Mouse (Mus musculus): Measurements from ENCODE around the gene Dcaf8. TPM values are rescaled to one million over a fixed set of nuclear protein-coding genes. Genes with fewer than 3 reads are reported as not detected.

The Dcaf8 gene
- polyA plus RNA-seq, 1 experiment from 2014 or later, result 48.3 TPM

DNA sequence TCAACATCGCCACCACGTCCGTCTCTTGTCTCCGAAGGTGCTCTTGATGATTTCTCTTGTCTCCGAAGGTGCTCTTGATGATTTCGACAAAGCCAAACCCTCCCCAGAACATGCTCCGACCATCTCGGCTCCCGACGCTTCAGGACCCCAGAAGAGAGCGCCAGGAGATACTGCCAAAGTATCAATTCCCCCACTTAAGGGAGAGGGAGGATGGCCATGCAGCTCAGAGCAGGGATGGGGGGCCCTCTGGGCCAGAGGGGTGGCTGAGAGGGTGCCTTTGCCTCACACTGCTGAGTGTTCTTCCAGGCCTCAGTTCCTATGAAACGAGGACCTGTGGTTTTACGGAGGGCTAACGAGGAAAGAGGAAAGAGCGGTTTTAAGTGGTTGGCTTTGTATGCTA, 19.3 kb upstream of the Dcaf8 start:
- Histone ChIP-seq H3K27me3 (ENCODE audit: insufficient read depth, low read length) (no peaks in the 10 kb centered on the region), H3K4me2 (ENCODE audit: low read depth, low read length) (no peak overlapping the region), H3K36me3 (replicated peaks; ENCODE audit: insufficient read depth, low read length) (peaks cover 45% of the 10 kb centered on the region), H3K9ac (replicated peaks) (no peak overlapping the region), H3K4me3 (ENCODE audit: low read depth, low read length) (no peak overlapping the region), H3K4me1 (ENCODE audit: insufficient read depth) (peaks cover 8% of the 10 kb centered on the region), H3K9me3 (ENCODE audit: low read length) (no peaks in the 10 kb centered on the region), H3K27ac (ENCODE audit: low read depth) (0 out of 2 replicates have a peak overlapping the region, but pooled peaks have one; percentile 92)
- no peak for TF ChIP-seq EP300 (IDR thresholded peaks at IDR 0.05; ENCODE audit: low read depth)
- TF ChIP-seq CTCF (IDR thresholded peaks at IDR 0.05; ENCODE audit: low read depth), result no peak
- no peak for ATAC-seq
- WGBS (ENCODE audit: insufficient replicate concordance), result 90% methylated on average over 15 of the region's 15 CpGs
- DNase-seq, result no peak

- H3K9ac ChIP-seq (replicated peaks), result no peak overlapping the region
- H3K27ac ChIP-seq (ENCODE audit: low read depth), result no peak overlapping the region
- H3K4me2 ChIP-seq (ENCODE audit: low read depth, low read length), result no peak overlapping the region
- DNase-seq, result no peak
- H3K4me3 ChIP-seq (ENCODE audit: low read depth, low read length), result no peak overlapping the region
- peaks cover 50% of the 10 kb centered on the region for H3K36me3 ChIP-seq (replicated peaks; ENCODE audit: insufficient read depth, low read length)
- ATAC-seq, result no peak
- WGBS (ENCODE audit: insufficient replicate concordance), result 72% methylated on average over 2 of the region's 2 CpGs
- TF ChIP-seq CTCF (IDR thresholded peaks at IDR 0.05; ENCODE audit: low read depth), result peak; percentile 45
- no peak for TF ChIP-seq EP300 (IDR thresholded peaks at IDR 0.05; ENCODE audit: low read depth)
- no peaks in the 10 kb centered on the region for H3K27me3 ChIP-seq (ENCODE audit: insufficient read depth, low read length)
- peaks cover 8% of the 10 kb centered on the region for H3K4me1 ChIP-seq (ENCODE audit: insufficient read depth)
- H3K9me3 ChIP-seq (ENCODE audit: low read length), result no peaks in the 10 kb centered on the region
These were observed 18.8 kb upstream of the Dcaf8 start for GRCm38 (mm10) chr1:172129108-172129507.

DNA sequence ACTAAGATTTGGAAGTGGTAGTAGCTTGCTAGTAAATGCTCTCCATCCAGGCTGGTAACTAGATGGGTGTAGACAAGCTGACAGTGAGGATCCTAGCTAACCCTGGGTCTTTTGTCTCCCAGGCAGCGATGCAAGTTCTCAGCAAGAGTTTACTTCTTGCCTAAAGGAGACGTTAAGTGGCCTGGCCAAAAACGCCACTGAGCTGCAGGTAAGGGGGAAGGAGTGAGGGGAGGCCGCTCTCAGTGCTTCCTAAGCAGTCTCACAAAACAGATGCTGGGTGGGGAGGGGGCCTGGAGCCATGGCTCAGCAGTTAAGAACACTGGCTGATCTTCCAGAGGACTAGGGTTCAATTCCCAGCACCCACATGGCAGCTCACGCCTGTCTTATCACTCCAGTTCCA, 18.1 kb upstream of the Dcaf8 start:
- no peak overlapping the region for H3K4me3 ChIP-seq (ENCODE audit: low read depth, low read length)
- H3K9ac ChIP-seq (replicated peaks), result no peak overlapping the region
- no peak overlapping the region for H3K27ac ChIP-seq (ENCODE audit: low read depth)
- ATAC-seq (no peak), DNase-seq (no peak)
- no peaks in the 10 kb centered on the region for H3K9me3 ChIP-seq (ENCODE audit: low read length)
- no peak for TF ChIP-seq CTCF (IDR thresholded peaks at IDR 0.05; ENCODE audit: low read depth)
- TF ChIP-seq EP300 (IDR thresholded peaks at IDR 0.05; ENCODE audit: low read depth), result no peak
- no peaks in the 10 kb centered on the region for H3K27me3 ChIP-seq (ENCODE audit: insufficient read depth, low read length)
- H3K4me1 ChIP-seq (ENCODE audit: insufficient read depth), result peaks cover 8% of the 10 kb centered on the region
- peaks cover 57% of the 10 kb centered on the region for H3K36me3 ChIP-seq (replicated peaks; ENCODE audit: insufficient read depth, low read length)
- WGBS (ENCODE audit: insufficient replicate concordance), result 89% methylated on average over 5 of the region's 5 CpGs
- H3K4me2 ChIP-seq (ENCODE audit: low read depth, low read length), result no peak overlapping the region

- no peak for TF ChIP-seq EP300 (IDR thresholded peaks at IDR 0.05; ENCODE audit: low read depth)
- TF ChIP-seq CTCF (IDR thresholded peaks at IDR 0.05; ENCODE audit: low read depth), result no peak
- ATAC-seq (no peak), DNase-seq (no peak)
- Histone ChIP-seq H3K9ac (replicated peaks) (no peak overlapping the region), H3K4me1 (ENCODE audit: insufficient read depth) (peaks cover 8% of the 10 kb centered on the region), H3K9me3 (ENCODE audit: low read length) (no peaks in the 10 kb centered on the region), H3K27ac (ENCODE audit: low read depth) (no peak overlapping the region), H3K4me3 (ENCODE audit: low read depth, low read length) (no peak overlapping the region), H3K27me3 (ENCODE audit: insufficient read depth, low read length) (no peaks in the 10 kb centered on the region), H3K36me3 (replicated peaks; ENCODE audit: insufficient read depth, low read length) (peaks cover 65% of the 10 kb centered on the region), H3K4me2 (ENCODE audit: low read depth, low read length) (no peak overlapping the region)
- WGBS (ENCODE audit: insufficient replicate concordance), result 85% methylated on average over 7 of the region's 7 CpGs
These were observed 15.6 kb upstream of the Dcaf8 start for GRCm38 (mm10) chr1:172132319-172132718.

GRCm38 (mm10) chr1:172133535-172133934, 14.3 kb upstream of the Dcaf8 start:
- no peak for TF ChIP-seq EP300 (IDR thresholded peaks at IDR 0.05; ENCODE audit: low read depth)
- TF ChIP-seq CTCF (IDR thresholded peaks at IDR 0.05; ENCODE audit: low read depth), result no peak
- H3K27me3 ChIP-seq (ENCODE audit: insufficient read depth, low read length), result no peaks in the 10 kb centered on the region
- H3K9me3 ChIP-seq (ENCODE audit: low read length), result no peaks in the 10 kb centered on the region
- H3K4me3 ChIP-seq (ENCODE audit: low read depth, low read length), result no peak overlapping the region
- DNase-seq (no peak), ATAC-seq (no peak)
- no peak overlapping the region for H3K4me2 ChIP-seq (ENCODE audit: low read depth, low read length)
- peaks cover 62% of the 10 kb centered on the region for H3K36me3 ChIP-seq (replicated peaks; ENCODE audit: insufficient read depth, low read length)
- 80% methylated on average over 7 of the region's 7 CpGs for WGBS (ENCODE audit: insufficient replicate concordance)
- no peaks in the 10 kb centered on the region for H3K4me1 ChIP-seq (ENCODE audit: insufficient read depth)
- no peak overlapping the region for H3K27ac ChIP-seq (ENCODE audit: low read depth)
- no peak overlapping the region for H3K9ac ChIP-seq (replicated peaks)

GRCm38 (mm10) chr1:172134072-172134471, 13.8 kb upstream of the Dcaf8 start:
- Histone ChIP-seq H3K4me1 (ENCODE audit: insufficient read depth) (no peaks in the 10 kb centered on the region), H3K4me3 (ENCODE audit: low read depth, low read length) (no peak overlapping the region), H3K4me2 (ENCODE audit: low read depth, low read length) (no peak overlapping the region), H3K9ac (replicated peaks) (no peak overlapping the region), H3K36me3 (replicated peaks; ENCODE audit: insufficient read depth, low read length) (peaks cover 57% of the 10 kb centered on the region), H3K9me3 (ENCODE audit: low read length) (no peaks in the 10 kb centered on the region), H3K27ac (ENCODE audit: low read depth) (no peak overlapping the region), H3K27me3 (ENCODE audit: insufficient read depth, low read length) (no peaks in the 10 kb centered on the region)
- no peak for ATAC-seq
- no peak for DNase-seq
- no peak for TF ChIP-seq EP300 (IDR thresholded peaks at IDR 0.05; ENCODE audit: low read depth)
- no peak for TF ChIP-seq CTCF (IDR thresholded peaks at IDR 0.05; ENCODE audit: low read depth)
- WGBS (ENCODE audit: insufficient replicate concordance), result 87% methylated on average over 4 of the region's 4 CpGs

- Histone ChIP-seq H3K9me3 (ENCODE audit: low read length) (no peaks in the 10 kb centered on the region), H3K4me3 (ENCODE audit: low read depth, low read length) (no peak overlapping the region), H3K4me2 (ENCODE audit: low read depth, low read length) (no peak overlapping the region), H3K9ac (replicated peaks) (no peak overlapping the region), H3K27me3 (ENCODE audit: insufficient read depth, low read length) (no peaks in the 10 kb centered on the region), H3K27ac (ENCODE audit: low read depth) (no peak overlapping the region), H3K36me3 (replicated peaks; ENCODE audit: insufficient read depth, low read length) (peaks cover 4% of the 10 kb centered on the region; the same call in 1 of the 2 replicates), H3K4me1 (ENCODE audit: insufficient read depth) (no peaks in the 10 kb centered on the region)
- no peak for TF ChIP-seq EP300 (IDR thresholded peaks at IDR 0.05; ENCODE audit: low read depth)
- TF ChIP-seq CTCF (IDR thresholded peaks at IDR 0.05; ENCODE audit: low read depth), result no peak
- DNase-seq (no peak), ATAC-seq (no peak)
- WGBS (ENCODE audit: insufficient replicate concordance), result 64% methylated on average over 2 of the region's 2 CpGs
These were observed 7.7 kb upstream of the Dcaf8 start for GRCm38 (mm10) chr1:172140160-172140559.

All from liver, postnatal 0 days (tissue).